Mouse (Mus musculus) E14TG2a.4 (cell line): ENCODE data around the gene Mbd6.

Experiments
- H3K27me3 ChIP-seq: 2 replicates; pipeline ENCODE4 v1.6.1; 2014; ENCODE audit warnings: low read length, control low read depth; ENCODE audit not compliant: insufficient read depth
- H3K36me3 ChIP-seq: 2 replicates; pipeline ENCODE4 v1.6.1; 2014; ENCODE audit warnings: low read length, control low read depth; ENCODE audit not compliant: insufficient read depth
- H3K4me1 ChIP-seq: replicated peaks from 2 replicates; pipeline ENCODE4 v1.6.1; 2014; ENCODE audit warnings: low read depth, low read length, control low read depth
- H3K4me3 ChIP-seq: replicated peaks from 2 replicates; pipeline ENCODE4 v1.5.1; 2014; ENCODE audit warnings: mild to moderate bottlenecking, low read length
- H3K9me3 ChIP-seq: 2 replicates; pipeline ENCODE4 v1.6.1; 2014; ENCODE audit warnings: low read length, control low read depth
- CTCF ChIP-seq: conservative IDR thresholded peaks from 2 replicates; pipeline ENCODE4 v1.5.1; 2014; ENCODE audit warnings: low read length
- NANOG ChIP-seq: IDR thresholded peaks from 2 replicates; pipeline ENCODE4 v1.6.1; 2014; ENCODE audit warnings: borderline replicate concordance, low read length, mixed read lengths
- POU5F1 ChIP-seq: IDR thresholded peaks from 2 replicates; pipeline ENCODE4 v1.6.1; 2014; ENCODE audit warnings: low read length, borderline replicate concordance

Mbd6 gene

GRCm38 (mm10) chr10:127286194-127286593 lies 2.6 kb downstream of the Mbd6 start:
- Histone ChIP-seq H3K36me3 (peaks cover 66% of the 10 kb centered on the region), H3K27me3 (no peaks in the 10 kb centered on the region), H3K4me3 (peak overlapping the region; percentile 86; the same call in 1 of the 2 replicates), H3K4me1 (peaks cover 87% of the 10 kb centered on the region), H3K9me3 (no peaks in the 10 kb centered on the region)
- no peak for TF ChIP-seq CTCF
- TF ChIP-seq POU5F1, result no peak
- no peak for TF ChIP-seq NANOG

DNA sequence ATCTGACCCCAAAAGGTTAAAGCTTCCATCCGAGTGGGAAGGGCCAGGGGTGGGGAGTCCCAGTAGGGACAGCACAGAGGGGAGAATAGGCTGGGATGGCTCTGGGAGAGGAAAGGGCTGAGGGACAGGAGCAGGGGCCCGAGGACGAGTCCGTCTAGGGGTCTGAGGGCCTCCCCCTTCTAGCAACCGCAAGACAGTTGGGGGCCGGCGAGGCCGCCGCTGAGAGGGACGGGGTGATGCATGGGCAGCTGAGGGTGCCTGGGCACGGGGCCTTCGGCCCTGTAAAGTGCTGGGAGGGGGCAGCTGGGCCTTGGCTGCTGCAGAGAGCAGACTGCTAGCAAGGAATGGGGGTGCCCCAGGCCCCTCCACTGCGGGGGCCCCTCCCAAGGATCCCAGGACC lies 3.2 kb downstream of the Mbd6 start:
- H3K4me3 ChIP-seq, result peak overlapping the region; percentile 35
- H3K36me3 ChIP-seq, result peaks cover 71% of the 10 kb centered on the region
- TF ChIP-seq CTCF (no peak), NANOG (no peak), POU5F1 (no peak)
- peaks cover 88% of the 10 kb centered on the region for H3K4me1 ChIP-seq
- H3K9me3 ChIP-seq, result no peaks in the 10 kb centered on the region
- H3K27me3 ChIP-seq, result no peaks in the 10 kb centered on the region

DNA sequence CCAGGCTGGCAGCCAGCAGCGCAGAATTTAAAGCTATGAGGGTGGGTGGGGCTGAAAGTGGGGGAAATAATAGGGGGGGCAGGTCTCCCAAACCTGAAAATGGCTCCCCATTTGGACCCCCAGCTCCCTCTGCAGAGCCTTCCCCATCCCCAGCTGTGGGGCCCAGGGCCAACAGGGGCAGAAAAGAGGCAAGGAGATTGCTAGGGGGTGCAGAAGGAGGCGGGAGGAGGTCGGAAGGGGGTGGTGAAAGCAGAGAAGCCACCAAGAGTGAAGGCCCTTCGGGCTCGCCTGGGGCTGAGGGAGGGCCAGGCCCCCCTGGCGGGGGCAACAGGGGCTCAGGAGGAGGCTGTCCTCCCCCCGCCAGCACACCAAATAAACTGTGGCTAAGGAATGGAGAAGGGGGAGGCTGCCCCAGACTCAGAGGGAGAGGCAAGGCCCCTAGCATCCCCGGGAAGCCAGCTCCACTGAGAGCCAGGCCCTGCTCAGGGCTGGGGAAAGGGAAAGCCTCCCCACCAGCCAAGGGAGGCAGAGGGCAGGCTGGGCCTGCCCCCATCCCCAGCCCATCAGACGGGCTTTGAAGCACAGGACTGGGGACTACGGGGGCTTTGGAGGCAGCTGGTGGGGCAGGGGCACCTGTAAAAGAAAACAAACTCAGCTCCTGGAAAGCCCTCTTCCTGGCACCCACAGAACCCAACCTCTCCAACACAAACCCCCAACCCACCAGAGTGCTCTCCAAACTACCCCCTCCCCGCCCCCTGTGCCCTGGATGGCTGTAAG lies 3.9 kb downstream of the Mbd6 start:
- TF ChIP-seq POU5F1 (no peak), CTCF (no peak), NANOG (no peak)
- Histone ChIP-seq H3K36me3 (peaks cover 79% of the 10 kb centered on the region), H3K9me3 (no peaks in the 10 kb centered on the region), H3K4me3 (peak overlapping the region; percentile 35), H3K4me1 (peaks cover 90% of the 10 kb centered on the region), H3K27me3 (no peaks in the 10 kb centered on the region)

- H3K36me3 ChIP-seq, result peaks cover 86% of the 10 kb centered on the region
- H3K4me1 ChIP-seq, result peaks cover 82% of the 10 kb centered on the region
- no peaks in the 10 kb centered on the region for H3K9me3 ChIP-seq
- peak overlapping the region; percentile 51 for H3K4me3 ChIP-seq
- TF ChIP-seq NANOG, result no peak
- no peak for TF ChIP-seq POU5F1
- TF ChIP-seq CTCF, result no peak
- no peaks in the 10 kb centered on the region for H3K27me3 ChIP-seq
Observed at GRCm38 (mm10) chr10:127284105-127284622, 4.7 kb downstream of the Mbd6 start.

GRCm38 (mm10) chr10:127282620-127283215 lies 6.1 kb downstream of the Mbd6 start:
- Histone ChIP-seq H3K9me3 (no peaks in the 10 kb centered on the region), H3K4me3 (peak overlapping the region; percentile 51), H3K4me1 (peaks cover 83% of the 10 kb centered on the region), H3K27me3 (no peaks in the 10 kb centered on the region), H3K36me3 (peaks cover 99% of the 10 kb centered on the region)
- TF ChIP-seq POU5F1, result no peak
- no peak for TF ChIP-seq CTCF
- TF ChIP-seq NANOG, result no peak

DNA sequence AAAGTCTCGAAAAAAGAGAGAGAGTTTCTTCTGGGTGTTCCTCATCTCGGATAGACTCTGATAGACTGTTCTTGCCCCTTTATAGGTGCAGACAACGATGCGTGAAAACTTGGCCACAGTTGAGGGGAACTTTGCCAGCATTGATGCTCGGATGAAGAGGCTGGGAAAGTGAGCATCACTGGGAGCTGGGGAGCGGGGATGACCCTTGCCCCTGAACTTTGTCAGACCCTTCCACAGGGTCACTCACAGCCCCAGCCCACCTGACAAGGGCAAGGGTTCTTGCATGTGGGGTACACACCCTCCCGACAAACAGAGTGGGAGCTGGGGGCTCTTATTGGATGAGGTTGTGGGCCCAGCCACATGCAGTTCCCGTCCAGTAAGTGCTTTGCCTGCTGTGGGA lies 7.5 kb downstream of the Mbd6 start:
- TF ChIP-seq CTCF (no peak), POU5F1 (no peak), NANOG (no peak)
- Histone ChIP-seq H3K9me3 (no peaks in the 10 kb centered on the region), H3K27me3 (no peaks in the 10 kb centered on the region), H3K4me1 (peaks cover 79% of the 10 kb centered on the region), H3K4me3 (no peak overlapping the region), H3K36me3 (peaks cover 99% of the 10 kb centered on the region)

GRCm38 (mm10) chr10:127279730-127280129 lies 9.1 kb downstream of the Mbd6 start:
- TF ChIP-seq POU5F1 (no peak), NANOG (no peak), CTCF (no peak)
- peaks cover 78% of the 10 kb centered on the region for H3K4me1 ChIP-seq
- no peak overlapping the region for H3K4me3 ChIP-seq
- H3K36me3 ChIP-seq, result peaks cover 99% of the 10 kb centered on the region
- no peaks in the 10 kb centered on the region for H3K9me3 ChIP-seq
- no peaks in the 10 kb centered on the region for H3K27me3 ChIP-seq

GRCm38 (mm10) chr10:127274261-127275022 lies 14.4 kb downstream of the Mbd6 start:
- Histone ChIP-seq H3K27me3 (no peaks in the 10 kb centered on the region), H3K36me3 (peaks cover 93% of the 10 kb centered on the region), H3K4me3 (peak overlapping the region; percentile 29), H3K9me3 (no peaks in the 10 kb centered on the region), H3K4me1 (peaks cover 85% of the 10 kb centered on the region)
- TF ChIP-seq NANOG, result no peak
- no peak for TF ChIP-seq POU5F1
- TF ChIP-seq CTCF, result no peak
